Mouse (Mus musculus): Measurements from ENCODE around the gene Gmpr. TPM values are rescaled to one million over a fixed set of nuclear protein-coding genes. Genes with fewer than 3 reads are reported as not detected.

The Gmpr gene
- polyA plus RNA-seq, 1 experiment from 2014 or later: 14.0 TPM

- H3K4me1 ChIP-seq: peaks cover 24% of the 10 kb centered on the region
- ATAC-seq: no peak
- 93% methylated on average over 11 of the region's 11 CpGs for WGBS
Observed at GRCm38 (mm10) chr13:45527232-45527964, 20.2 kb downstream of the Gmpr start.

GRCm38 (mm10) chr13:45528787-45529186 lies 21.5 kb downstream of the Gmpr start:
- ATAC-seq: no peak
- no peaks in the 10 kb centered on the region for H3K36me3 ChIP-seq (ENCODE audit: poor library complexity, severe bottlenecking)
- H3K9ac ChIP-seq: no peak overlapping the region
- H3K27ac ChIP-seq: no peak overlapping the region
- no peak overlapping the region for H3K4me2 ChIP-seq
- no peaks in the 10 kb centered on the region for H3K27me3 ChIP-seq
- peaks cover 24% of the 10 kb centered on the region for H3K4me1 ChIP-seq
- H3K9me3 ChIP-seq (replicated peaks): no peaks in the 10 kb centered on the region
- WGBS: 82% methylated on average over 4 of the region's 4 CpGs
- H3K4me3 ChIP-seq: no peak overlapping the region

More at GRCm38 (mm10) chr13:45527232-45527964, 20.2 kb downstream of the Gmpr start:
- H3K27me3 ChIP-seq: no peaks in the 10 kb centered on the region
- no peak overlapping the region for H3K9ac ChIP-seq
- no peaks in the 10 kb centered on the region for H3K36me3 ChIP-seq (ENCODE audit: poor library complexity, severe bottlenecking)
- no peak overlapping the region for H3K27ac ChIP-seq
- no peaks in the 10 kb centered on the region for H3K9me3 ChIP-seq (replicated peaks)
- H3K4me3 ChIP-seq: no peak overlapping the region
- H3K4me2 ChIP-seq: no peak overlapping the region

- Histone ChIP-seq H3K36me3 (ENCODE audit: poor library complexity, severe bottlenecking) (no peaks in the 10 kb centered on the region), H3K27me3 (no peaks in the 10 kb centered on the region), H3K4me2 (no peak overlapping the region), H3K9ac (no peak overlapping the region), H3K4me3 (no peak overlapping the region), H3K27ac (0 out of 2 replicates have a peak overlapping the region, but pooled peaks have one; percentile 25), H3K9me3 (replicated peaks) (no peaks in the 10 kb centered on the region), H3K4me1 (peaks cover 24% of the 10 kb centered on the region)
- 23% methylated on average over 6 of the region's 6 CpGs for WGBS
- no peak for ATAC-seq
Observed at GRCm38 (mm10) chr13:45530754-45531153, 23.5 kb downstream of the Gmpr start.

- 87% methylated on average over 9 of the region's 9 CpGs for WGBS
- Histone ChIP-seq H3K4me3 (no peak overlapping the region), H3K9ac (no peak overlapping the region), H3K4me2 (no peak overlapping the region), H3K36me3 (ENCODE audit: poor library complexity, severe bottlenecking) (no peaks in the 10 kb centered on the region), H3K27ac (no peak overlapping the region), H3K9me3 (replicated peaks) (no peaks in the 10 kb centered on the region), H3K27me3 (no peaks in the 10 kb centered on the region), H3K4me1 (peaks cover 16% of the 10 kb centered on the region)
- ATAC-seq: no peak
Observed at GRCm38 (mm10) chr13:45535731-45536453, 28.6 kb downstream of the Gmpr start.

- Histone ChIP-seq H3K27ac (no peak overlapping the region), H3K36me3 (ENCODE audit: poor library complexity, severe bottlenecking) (no peaks in the 10 kb centered on the region), H3K4me2 (no peak overlapping the region), H3K4me1 (peaks cover 11% of the 10 kb centered on the region), H3K9ac (no peak overlapping the region), H3K4me3 (no peak overlapping the region), H3K9me3 (replicated peaks) (no peaks in the 10 kb centered on the region), H3K27me3 (no peaks in the 10 kb centered on the region)
- no peak for ATAC-seq
- 85% methylated on average over 9 of the region's 9 CpGs for WGBS
Observed at GRCm38 (mm10) chr13:45537110-45537509, 29.9 kb downstream of the Gmpr start.

GRCm38 (mm10) chr13:45538091-45538490 lies 30.8 kb downstream of the Gmpr start:
- no peak for ATAC-seq
- H3K27me3 ChIP-seq: no peaks in the 10 kb centered on the region
- no peaks in the 10 kb centered on the region for H3K9me3 ChIP-seq (replicated peaks)
- H3K4me3 ChIP-seq: no peak overlapping the region
- H3K4me1 ChIP-seq: peaks cover 11% of the 10 kb centered on the region
- no peak overlapping the region for H3K9ac ChIP-seq
- H3K36me3 ChIP-seq (ENCODE audit: poor library complexity, severe bottlenecking): no peaks in the 10 kb centered on the region
- H3K4me2 ChIP-seq: no peak overlapping the region
- WGBS: 86% methylated on average over 9 of the region's 9 CpGs
- no peak overlapping the region for H3K27ac ChIP-seq

- Histone ChIP-seq H3K27me3 (no peaks in the 10 kb centered on the region), H3K9me3 (replicated peaks) (no peaks in the 10 kb centered on the region), H3K9ac (peak overlapping the region; percentile 63), H3K4me1 (peaks cover 11% of the 10 kb centered on the region), H3K27ac (peak overlapping the region; percentile 55; the same call in 1 of the 2 replicates), H3K4me3 (peak overlapping the region; percentile 39), H3K4me2 (peak overlapping the region; percentile 67), H3K36me3 (ENCODE audit: poor library complexity, severe bottlenecking) (no peaks in the 10 kb centered on the region)
- ATAC-seq: peak; percentile 95
- WGBS: 28% methylated on average over 10 of the region's 10 CpGs
Observed at GRCm38 (mm10) chr13:45538532-45539204, 31.4 kb downstream of the Gmpr start.

- 2% methylated on average over 10 of the region's 10 CpGs for WGBS
- H3K27me3 ChIP-seq: no peaks in the 10 kb centered on the region
- H3K4me3 ChIP-seq: peak overlapping the region; percentile 39
- H3K9me3 ChIP-seq (replicated peaks): no peaks in the 10 kb centered on the region
- peak overlapping the region; percentile 55; the same call in 1 of the 2 replicates for H3K27ac ChIP-seq
- ATAC-seq: peak; percentile 94
- H3K4me2 ChIP-seq: peak overlapping the region; percentile 67
- peaks cover 11% of the 10 kb centered on the region for H3K4me1 ChIP-seq
- H3K36me3 ChIP-seq (ENCODE audit: poor library complexity, severe bottlenecking): no peaks in the 10 kb centered on the region
- H3K9ac ChIP-seq: peak overlapping the region; percentile 63
Observed at GRCm38 (mm10) chr13:45539205-45539568, 31.9 kb downstream of the Gmpr start.

GRCm38 (mm10) chr13:45545974-45546373 lies 38.7 kb downstream of the Gmpr start:
- H3K4me2 ChIP-seq: no peak overlapping the region
- no peak for ATAC-seq
- H3K27me3 ChIP-seq: no peaks in the 10 kb centered on the region
- no peak overlapping the region for H3K27ac ChIP-seq
- H3K9ac ChIP-seq: no peak overlapping the region
- 88% methylated on average over 13 of the region's 13 CpGs for WGBS
- H3K4me3 ChIP-seq: no peak overlapping the region
- no peaks in the 10 kb centered on the region for H3K9me3 ChIP-seq (replicated peaks)
- H3K36me3 ChIP-seq (ENCODE audit: poor library complexity, severe bottlenecking): no peaks in the 10 kb centered on the region
- H3K4me1 ChIP-seq: no peaks in the 10 kb centered on the region

- Histone ChIP-seq H3K27me3 (no peaks in the 10 kb centered on the region), H3K9ac (no peak overlapping the region), H3K4me2 (no peak overlapping the region), H3K27ac (no peak overlapping the region), H3K36me3 (ENCODE audit: poor library complexity, severe bottlenecking) (no peaks in the 10 kb centered on the region), H3K9me3 (replicated peaks) (no peaks in the 10 kb centered on the region), H3K4me3 (no peak overlapping the region), H3K4me1 (no peaks in the 10 kb centered on the region)
- WGBS: 79% methylated on average over 4 of the region's 4 CpGs
- no peak for ATAC-seq
Observed at GRCm38 (mm10) chr13:45546946-45547345, 39.7 kb downstream of the Gmpr start.

- 85% methylated on average over 5 of the region's 5 CpGs for WGBS
- Histone ChIP-seq H3K27ac (no peak overlapping the region), H3K4me2 (no peak overlapping the region), H3K9me3 (replicated peaks) (no peaks in the 10 kb centered on the region), H3K27me3 (no peaks in the 10 kb centered on the region), H3K36me3 (ENCODE audit: poor library complexity, severe bottlenecking) (no peaks in the 10 kb centered on the region), H3K9ac (no peak overlapping the region), H3K4me3 (no peak overlapping the region), H3K4me1 (no peaks in the 10 kb centered on the region)
- no peak for ATAC-seq
Observed at GRCm38 (mm10) chr13:45547549-45547948, 40.3 kb downstream of the Gmpr start.

- no peak for ATAC-seq
- 54% methylated on average over 7 of the region's 7 CpGs for WGBS
- Histone ChIP-seq H3K4me2 (no peak overlapping the region), H3K36me3 (ENCODE audit: poor library complexity, severe bottlenecking) (peaks cover 6% of the 10 kb centered on the region; the same call in 1 of the 2 replicates), H3K9ac (no peak overlapping the region), H3K27me3 (no peaks in the 10 kb centered on the region), H3K27ac (no peak overlapping the region), H3K9me3 (replicated peaks) (no peaks in the 10 kb centered on the region), H3K4me3 (no peak overlapping the region), H3K4me1 (peaks cover 11% of the 10 kb centered on the region; the same call in 1 of the 2 replicates)
Observed at GRCm38 (mm10) chr13:45553674-45554073, 46.4 kb downstream of the Gmpr start.

All from forebrain, embryonic 13.5 days (tissue).